13 mouse cellular contexts compared by ENCODE assay signal in the genomic region with DNA sequence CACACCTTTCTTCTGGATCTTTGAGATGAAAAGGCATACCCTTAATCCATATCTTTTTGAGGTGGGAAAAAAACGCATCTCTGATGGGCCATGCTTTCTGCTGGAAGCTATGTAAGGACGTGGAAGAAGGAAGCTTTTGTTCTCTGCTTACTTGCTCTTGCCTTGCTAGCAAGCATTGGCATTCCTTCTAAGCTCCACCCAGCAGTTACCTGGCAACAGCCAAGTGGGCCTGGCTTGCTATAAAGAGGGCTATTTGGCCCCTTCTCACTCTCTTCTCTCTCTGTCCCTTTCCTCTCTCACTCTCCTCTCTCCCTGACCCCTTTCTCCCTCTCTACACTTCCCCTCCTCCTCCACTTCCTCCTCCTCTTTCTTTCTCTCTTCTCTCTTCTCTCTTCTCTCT.
DNase-seq lines count a peak whose midpoint lies in the region; ATAC-seq and TF ChIP-seq lines count a peak whose summit lies in the region.
"Had no signal": no experiment of that assay in that cellular context is flagged by ENCODE, and none has a peak within 500 bp of the region (broad histone marks: within the 10 kb centered on the region; RNA-seq: fewer than 3 reads in every experiment).

No protein-coding gene starts in this region.

- H3K27me3 ChIP-seq in lung, embryonic 14.5 days (ENCODE audit: insufficient read depth, low read length), result no peaks in the 10 kb centered on the region
- peaks cover 9% of the 10 kb centered on the region for H3K27me3 ChIP-seq in forebrain, embryonic 11.5 days (ENCODE audit: control insufficient read depth, insufficient read depth, low read length)
- 0 out of 2 replicates have a peak, but pooled peaks cover 2% of the 10 kb centered on the region for H3K27me3 ChIP-seq in limb, embryonic 12.5 days
- H3K27me3 ChIP-seq: embryonic facial prominence, embryonic 13.5 days; stomach, embryonic 15.5 days had no signal

- no peak overlapping the region for H3K9ac ChIP-seq in lung, embryonic 14.5 days
- no peak overlapping the region for H3K9ac ChIP-seq in forebrain, embryonic 11.5 days (ENCODE audit: low read length)
- no peak overlapping the region for H3K9ac ChIP-seq in limb, embryonic 12.5 days (replicated peaks)
- H3K9ac ChIP-seq: embryonic facial prominence, embryonic 13.5 days; liver, embryonic 14.5 days; stomach, embryonic 15.5 days had no signal

- ATAC-seq in lung, embryonic 14.5 days (ENCODE audit: insufficient read depth), result peak; percentile 68
- ATAC-seq in forebrain, embryonic 11.5 days (replicated peaks; ENCODE audit: low FRiP score), result peak; percentile 59
- ATAC-seq in limb, embryonic 12.5 days (ENCODE audit: insufficient number of reproducible peaks, insufficient read depth, low FRiP score, low TSS enrichment, low read depth), result 0 out of 2 replicates have a peak, but pooled peaks have one; percentile 47

- no peak for TF ChIP-seq POLR2A in brain, embryonic 14.5 days (IDR thresholded peaks at IDR 0.05; ENCODE audit: borderline replicate concordance, extremely low read depth, insufficient read depth, insufficient read length, poor library complexity, severe bottlenecking)

- no peak overlapping the region; the same call in 1 of the 2 replicates for H3K27ac ChIP-seq in lung, embryonic 14.5 days (ENCODE audit: low read depth)
- H3K27ac ChIP-seq in forebrain, embryonic 11.5 days (ENCODE audit: low read depth, low read length), result no peak overlapping the region; the same call in 1 of the 2 replicates
- H3K27ac ChIP-seq in limb, embryonic 12.5 days, result no peak overlapping the region
- H3K27ac ChIP-seq: embryonic facial prominence, embryonic 13.5 days; liver, embryonic 14.5 days; stomach, embryonic 15.5 days had no signal

- H3K9me3 ChIP-seq in lung, embryonic 14.5 days (ENCODE audit: low read depth, low read length), result no peaks in the 10 kb centered on the region
- no peaks in the 10 kb centered on the region for H3K9me3 ChIP-seq in forebrain, embryonic 11.5 days (ENCODE audit: control insufficient read depth, low read length)
- no peaks in the 10 kb centered on the region for H3K9me3 ChIP-seq in limb, embryonic 12.5 days
- H3K9me3 ChIP-seq: embryonic facial prominence, embryonic 13.5 days; stomach, embryonic 15.5 days had no signal

- no peaks in the 10 kb centered on the region for H3K4me1 ChIP-seq in lung, embryonic 14.5 days (ENCODE audit: insufficient read depth)
- peaks cover 11% of the 10 kb centered on the region; the same call in 1 of the 2 replicates for H3K4me1 ChIP-seq in forebrain, embryonic 11.5 days (replicated peaks; ENCODE audit: control insufficient read depth, insufficient read depth, low read length)
- 0 out of 2 replicates have a peak, but pooled peaks cover 17% of the 10 kb centered on the region for H3K4me1 ChIP-seq in limb, embryonic 12.5 days (replicated peaks)
- H3K4me1 ChIP-seq: embryonic facial prominence, embryonic 13.5 days; stomach, embryonic 15.5 days had no signal

- peak; percentile 67 for DNase-seq in lung, embryonic 14.5 days
- no peak for DNase-seq in lung, postnatal 14 days
- peak; percentile 88 for DNase-seq in brain, embryonic 14.5 days (ENCODE audit: low read depth)
- DNase-seq in forebrain, embryonic 11.5 days (ENCODE audit: low spot score), result no peak
- no peak for DNase-seq in urinary bladder, postnatal 36 days (ENCODE audit: low spot score in 2 of 2)
- DNase-seq in cerebellum, adult 11 months, result no peak
- DNase-seq: cerebellum, adult 2 months; kidney, adult 18-20 months; thymus, postnatal 4 days had no signal

- WGBS in lung, embryonic 14.5 days, result 47% methylated on average over 2 of the region's 2 CpGs
- 8% methylated on average over 2 of the region's 2 CpGs for WGBS in forebrain, embryonic 11.5 days
- WGBS in limb, embryonic 12.5 days, result 26% methylated on average over 2 of the region's 2 CpGs

- H3K4me3 ChIP-seq in lung, embryonic 14.5 days (ENCODE audit: low read depth, low read length), result no peak overlapping the region
- H3K4me3 ChIP-seq in forebrain, embryonic 11.5 days (ENCODE audit: low read depth, low read length), result no peak overlapping the region
- H3K4me3 ChIP-seq in limb, embryonic 12.5 days (replicated peaks), result no peak overlapping the region
- H3K4me3 ChIP-seq: embryonic facial prominence, embryonic 13.5 days; stomach, embryonic 15.5 days had no signal

- no peaks in the 10 kb centered on the region for H3K36me3 ChIP-seq in lung, embryonic 14.5 days (ENCODE audit: insufficient read depth)
- H3K36me3 ChIP-seq in forebrain, embryonic 11.5 days (ENCODE audit: control insufficient read depth, insufficient read depth, low read length), result no peaks in the 10 kb centered on the region
- H3K36me3 ChIP-seq in limb, embryonic 12.5 days, result no peaks in the 10 kb centered on the region
- H3K36me3 ChIP-seq: embryonic facial prominence, embryonic 13.5 days; stomach, embryonic 15.5 days had no signal

- no peak for TF ChIP-seq CTCF in lung, embryonic 14.5 days (IDR thresholded peaks at IDR 0.05; ENCODE audit: low read depth)
- TF ChIP-seq CTCF in brain, embryonic 14.5 days (IDR thresholded peaks at IDR 0.05; ENCODE audit: borderline replicate concordance, extremely low read depth, insufficient read depth, insufficient read length), result no peak

- no peak overlapping the region for H3K4me2 ChIP-seq in lung, embryonic 14.5 days
- no peak overlapping the region for H3K4me2 ChIP-seq in forebrain, embryonic 11.5 days (ENCODE audit: low read depth, low read length, severe bottlenecking)
- no peak overlapping the region for H3K4me2 ChIP-seq in limb, embryonic 12.5 days
- H3K4me2 ChIP-seq: embryonic facial prominence, embryonic 13.5 days; stomach, embryonic 15.5 days had no signal

Comparison
In these comparisons a context has a peak if more than half of its experiments do, and no peak if none do; other contexts are left out.
1. DNase-seq: peak in lung, embryonic 14.5 days (single experiment) and brain, embryonic 14.5 days (single experiment); none in lung, postnatal 14 days (single experiment), forebrain, embryonic 11.5 days (single experiment), urinary bladder, postnatal 36 days (0 of 2) and cerebellum, adult 11 months (single experiment).
2. Peak in every context shown above with its lines, with median percentiles within 50 percentile points of each other: ATAC-seq.